ENCODE assay signal across 17 mouse cellular contexts in genomic region chr15:13232567-13233259, GRCm38 (mm10). TPM values are rescaled to one million over a fixed set of nuclear protein-coding genes. Genes with fewer than 3 reads are reported as not detected.
DNase-seq lines count a peak whose midpoint lies in the region; ATAC-seq lines count a peak whose summit lies in the region.
"Had no signal": no experiment of that assay in that cellular context is flagged by ENCODE, and none has a peak within 500 bp of the region (broad histone marks: within the 10 kb centered on the region; RNA-seq: fewer than 3 reads in every experiment).

No protein-coding gene starts in this region.

- H3K9me3 ChIP-seq in forebrain, embryonic 14.5 days (replicated peaks; ENCODE audit: control insufficient read depth, low read length): no peaks in the 10 kb centered on the region
- H3K9me3 ChIP-seq in forebrain, embryonic 10.5 days: peaks cover 6% of the 10 kb centered on the region; the same call in 1 of the 2 replicates
- H3K9me3 ChIP-seq in midbrain, embryonic 11.5 days (ENCODE audit: control insufficient read depth, low read length): no peaks in the 10 kb centered on the region
- no peaks in the 10 kb centered on the region for H3K9me3 ChIP-seq in midbrain, embryonic 16.5 days (replicated peaks; ENCODE audit: control insufficient read depth, low read length, poor library complexity, severe bottlenecking)
- H3K9me3 ChIP-seq: embryonic facial prominence, embryonic 12.5 days; heart, embryonic 12.5 days; hindbrain, embryonic 15.5 days had no signal

- 0 out of 2 replicates have a peak, but pooled peaks cover 2% of the 10 kb centered on the region for H3K4me1 ChIP-seq in forebrain, embryonic 14.5 days (ENCODE audit: control insufficient read depth, insufficient read depth, low read length)
- peaks cover 7% of the 10 kb centered on the region for H3K4me1 ChIP-seq in forebrain, embryonic 10.5 days
- H3K4me1 ChIP-seq in midbrain, embryonic 11.5 days (ENCODE audit: control insufficient read depth, insufficient read depth, low read length): no peaks in the 10 kb centered on the region
- H3K4me1 ChIP-seq in midbrain, embryonic 16.5 days (ENCODE audit: control insufficient read depth, insufficient read depth, low read length): 0 out of 2 replicates have a peak, but pooled peaks cover 2% of the 10 kb centered on the region
- H3K4me1 ChIP-seq: embryonic facial prominence, embryonic 12.5 days; heart, embryonic 12.5 days; hindbrain, embryonic 15.5 days had no signal

- DNase-seq in cerebellum, postnatal 10 days: peak; percentile 4 to 34
- DNase-seq in cerebellum, adult 8-10 months: no peak
- peak; percentile 67 for DNase-seq in forebrain, embryonic 14.5 days (ENCODE audit: low spot score)
- DNase-seq in forebrain, embryonic 10.5 days (ENCODE audit: extremely low spot score, low spot score): no peak
- peak; percentile 75 for DNase-seq in midbrain, embryonic 11.5 days (ENCODE audit: low spot score, missing footprints)
- no peak for DNase-seq in left cerebral cortex, adult 11 months (ENCODE audit: low spot score)
- DNase-seq: adrenal gland, postnatal 10 days; cerebellum, adult 11-12 months; cerebellum, adult 9-11 months; heart, postnatal 36 days; kidney, adult 8-10 months had no signal

- H3K36me3 ChIP-seq in forebrain, embryonic 14.5 days (ENCODE audit: control insufficient read depth, insufficient read depth, low read length): no peaks in the 10 kb centered on the region
- no peaks in the 10 kb centered on the region for H3K36me3 ChIP-seq in forebrain, embryonic 10.5 days (replicated peaks)
- H3K36me3 ChIP-seq in midbrain, embryonic 11.5 days (ENCODE audit: control insufficient read depth, insufficient read depth, low read length): no peaks in the 10 kb centered on the region
- H3K36me3 ChIP-seq in midbrain, embryonic 16.5 days (ENCODE audit: control insufficient read depth, insufficient read depth, low read length): no peaks in the 10 kb centered on the region
- H3K36me3 ChIP-seq: embryonic facial prominence, embryonic 12.5 days; heart, embryonic 12.5 days; hindbrain, embryonic 15.5 days had no signal

- no peak overlapping the region for H3K4me3 ChIP-seq in forebrain, embryonic 14.5 days (ENCODE audit: low read depth, low read length)
- no peak overlapping the region for H3K4me3 ChIP-seq in forebrain, embryonic 10.5 days
- H3K4me3 ChIP-seq in midbrain, embryonic 11.5 days (ENCODE audit: low read depth, low read length): no peak overlapping the region
- no peak overlapping the region for H3K4me3 ChIP-seq in midbrain, embryonic 16.5 days (ENCODE audit: low read depth, low read length)
- H3K4me3 ChIP-seq: embryonic facial prominence, embryonic 12.5 days; heart, embryonic 12.5 days; hindbrain, embryonic 15.5 days had no signal

- H3K9ac ChIP-seq in forebrain, embryonic 14.5 days (ENCODE audit: low read length): no peak overlapping the region
- H3K9ac ChIP-seq in midbrain, embryonic 11.5 days (ENCODE audit: low read length): no peak overlapping the region
- H3K9ac ChIP-seq in midbrain, embryonic 16.5 days (ENCODE audit: low read depth, low read length): no peak overlapping the region
- H3K9ac ChIP-seq: embryonic facial prominence, embryonic 12.5 days; heart, embryonic 12.5 days; hindbrain, embryonic 15.5 days had no signal

- ATAC-seq in forebrain, embryonic 14.5 days: peak; percentile 65
- no peak for ATAC-seq in midbrain, embryonic 11.5 days (ENCODE audit: low FRiP score)
- no peak for ATAC-seq in midbrain, embryonic 16.5 days
- ATAC-seq: inflammation-experienced regulatory T-cells, adult 6 months; intestine, postnatal 0 days had no signal

- H3K4me2 ChIP-seq in forebrain, embryonic 14.5 days (ENCODE audit: low read length): no peak overlapping the region
- no peak overlapping the region for H3K4me2 ChIP-seq in midbrain, embryonic 11.5 days
- no peak overlapping the region for H3K4me2 ChIP-seq in midbrain, embryonic 16.5 days (ENCODE audit: low read length)
- H3K4me2 ChIP-seq: embryonic facial prominence, embryonic 12.5 days; heart, embryonic 12.5 days; hindbrain, embryonic 15.5 days had no signal

- no peaks in the 10 kb centered on the region for H3K27me3 ChIP-seq in forebrain, embryonic 14.5 days (replicated peaks; ENCODE audit: control insufficient read depth, insufficient read depth, low read length)
- no peaks in the 10 kb centered on the region for H3K27me3 ChIP-seq in forebrain, embryonic 10.5 days (ENCODE audit: poor library complexity, severe bottlenecking)
- H3K27me3 ChIP-seq in midbrain, embryonic 11.5 days (ENCODE audit: control insufficient read depth, insufficient read depth, low read length): no peaks in the 10 kb centered on the region
- no peaks in the 10 kb centered on the region for H3K27me3 ChIP-seq in midbrain, embryonic 16.5 days (ENCODE audit: control insufficient read depth, insufficient read depth, low read depth, low read length)
- H3K27me3 ChIP-seq: embryonic facial prominence, embryonic 12.5 days; heart, embryonic 12.5 days; hindbrain, embryonic 15.5 days had no signal

- no peak overlapping the region; the same call in 1 of the 2 replicates for H3K27ac ChIP-seq in forebrain, embryonic 14.5 days (ENCODE audit: low read depth, low read length)
- H3K27ac ChIP-seq in forebrain, embryonic 10.5 days: no peak overlapping the region
- H3K27ac ChIP-seq in midbrain, embryonic 11.5 days (ENCODE audit: low read depth, low read length): no peak overlapping the region
- no peak overlapping the region for H3K27ac ChIP-seq in midbrain, embryonic 16.5 days (ENCODE audit: low read length)
- H3K27ac ChIP-seq: embryonic facial prominence, embryonic 12.5 days; hindbrain, embryonic 15.5 days had no signal

- 65% methylated on average over 5 of the region's 5 CpGs for WGBS in forebrain, embryonic 14.5 days
- WGBS in forebrain, embryonic 10.5 days: 87% methylated on average over 5 of the region's 5 CpGs
- WGBS in midbrain, embryonic 11.5 days: 85% methylated on average over 5 of the region's 5 CpGs
- WGBS in midbrain, embryonic 16.5 days: 80% methylated on average over 5 of the region's 5 CpGs

RNA-seq across cellular contexts. Expression of gene Cdh6, which starts 59.2 kb away (rescaled TPM):
- 4.5 and 6.9 TPM in 2 replicates for polyA plus RNA-seq in forebrain, embryonic 14.5 days (2014; fragmentation: Nextera tagmentation; extraction: Ambion mirVana)
- 13.6 and 16.8 TPM in 2 replicates for polyA plus RNA-seq in forebrain, embryonic 10.5 days (2016; fragmentation: Nextera tagmentation; extraction: Ambion mirVana)
- 7.4 and 8.8 TPM in 2 replicates for polyA plus RNA-seq in midbrain, embryonic 11.5 days (2014; fragmentation: Nextera tagmentation; extraction: Ambion mirVana)
- 18.8 and 19.7 TPM in 2 replicates for polyA plus RNA-seq in midbrain, embryonic 16.5 days (2015; fragmentation: Nextera tagmentation; extraction: Ambion mirVana)

Comparison
In these comparisons a context has a peak if more than half of its experiments do, and no peak if none do; other contexts are left out.
1. DNase-seq: peak in cerebellum, postnatal 10 days (2 of 2), forebrain, embryonic 14.5 days (single experiment) and midbrain, embryonic 11.5 days (single experiment); none in cerebellum, adult 8-10 months (single experiment), forebrain, embryonic 10.5 days (single experiment) and left cerebral cortex, adult 11 months (single experiment).